Mouse (Mus musculus) stomach, postnatal 0 days (tissue): ENCODE measurements around the gene Adat3.

ENCODE experiments used
- CTCF ChIP-seq: IDR thresholded peaks from 2 replicates; pipeline ENCODE4 v1.5.1; 2016; ENCODE audit warnings: antibody characterized with exemption, low read depth, mild to moderate bottlenecking, moderate library complexity
- EP300 ChIP-seq: optimal IDR thresholded peaks from 2 replicates; pipeline ENCODE3; 2016; ENCODE audit warnings: antibody characterized with exemption

GRCm38 (mm10) chr10:80596318-80596717, 6.4 kb upstream of the Adat3 start:
- TF ChIP-seq CTCF: no peak
- no peak for TF ChIP-seq EP300
